Mouse (Mus musculus) small intestine, adult 2 months (tissue): ENCODE measurements around the gene Kcnv2. TPM values are rescaled to one million over a fixed set of nuclear protein-coding genes. Genes with fewer than 3 reads are reported as not detected.

ENCODE experiments used
- H3K27ac ChIP-seq: fragments of 200-500 bp; 2 replicates; pipeline ENCODE4 v1.5.1; 2012; ENCODE audit warnings: low read depth, low read length, control low read depth, inconsistent platforms; ENCODE audit not compliant: insufficient read depth
- H3K27me3 ChIP-seq: fragments of 200-500 bp; 2 replicates; pipeline ENCODE4 v1.6.1; 2012; ENCODE audit warnings: mild to moderate bottlenecking, moderate library complexity, low read length, inconsistent platforms; ENCODE audit not compliant: control insufficient read depth, insufficient read depth
- H3K36me3 ChIP-seq: fragments of 200-500 bp; 2 replicates; pipeline ENCODE4 v1.6.1; 2012; ENCODE audit warnings: mild to moderate bottlenecking, low read length, control low read depth, inconsistent platforms; ENCODE audit not compliant: control insufficient read depth, insufficient read depth
- H3K4me1 ChIP-seq: fragments of 200-500 bp; 2 replicates; pipeline ENCODE4 v1.6.1; 2012; ENCODE audit warnings: low read length, inconsistent platforms, mixed read lengths; ENCODE audit not compliant: control insufficient read depth, insufficient read depth, insufficient read length
- H3K4me3 ChIP-seq: fragments of 200-500 bp; 2 replicates; pipeline ENCODE4 v1.5.1; 2012; ENCODE audit warnings: low read depth, mild to moderate bottlenecking, control low read depth, inconsistent platforms, low read length, moderate library complexity
- CTCF ChIP-seq: fragments of 200-500 bp; IDR thresholded peaks from 2 replicates; pipeline ENCODE4 v1.5.1; 2012; ENCODE audit warnings: low read depth, mild to moderate bottlenecking, control low read depth, inconsistent platforms, low read length, moderate library complexity, mixed read lengths; ENCODE audit not compliant: insufficient replicate concordance, insufficient read length; ENCODE audit errors: extremely low read depth
- POLR2A ChIP-seq: fragments of 200-500 bp; IDR thresholded peaks from 2 replicates; pipeline ENCODE4 v1.6.1; 2012; ENCODE audit warnings: low read depth, mild to moderate bottlenecking, control low read depth, inconsistent platforms, low read length, moderate library complexity
- WGBS: fragments of 180-500 bp; shearing (Covaris S2); methylation state at CpG from one replicate; pipeline ENCODE4 v1.1.7; 2018; 5-methylcytosine and 5-hydroxymethylcytosine counted together
- polyA plus RNA-seq: library from polyadenylated mRNA; depleted of rRNA; stranded (reverse); fragments of >200 nt; gene quantifications from 2 replicates; pipeline ENCODE4 v1.2.3, GENCODE M21; 2012

Kcnv2 gene
- polyA plus RNA-seq, 1 experiment = 0.03 TPM

GRCm38 (mm10) chr19:27313080-27313413 lies 9.3 kb upstream of the Kcnv2 start:
- TF ChIP-seq CTCF (no peak), POLR2A (no peak)
- Histone ChIP-seq H3K27ac (no peak overlapping the region), H3K27me3 (no peaks in the 10 kb centered on the region), H3K4me3 (no peak overlapping the region), H3K36me3 (no peaks in the 10 kb centered on the region), H3K4me1 (peaks cover 3% of the 10 kb centered on the region; the same call in 1 of the 2 replicates)
- WGBS = 45% methylated on average over 3 of the region's 3 CpGs

- peak overlapping the region; percentile 35; the same call in 1 of the 2 replicates for H3K27ac ChIP-seq
- WGBS = 24% methylated on average over 10 of the region's 10 CpGs
- peaks cover 3% of the 10 kb centered on the region; the same call in 1 of the 2 replicates for H3K4me1 ChIP-seq
- H3K4me3 ChIP-seq = no peak overlapping the region
- no peak for TF ChIP-seq CTCF
- TF ChIP-seq POLR2A = no peak
- no peaks in the 10 kb centered on the region for H3K27me3 ChIP-seq
- no peaks in the 10 kb centered on the region for H3K36me3 ChIP-seq
These were observed 5.8 kb upstream of the Kcnv2 start for GRCm38 (mm10) chr19:27316313-27317258.

- WGBS = 30% methylated on average over 5 of the region's 5 CpGs
These were observed 5.1 kb upstream of the Kcnv2 start for GRCm38 (mm10) chr19:27317337-27317736.

GRCm38 (mm10) chr19:27322911-27323627 lies 681 bp downstream of the Kcnv2 start:
- no peak overlapping the region for H3K4me3 ChIP-seq
- no peaks in the 10 kb centered on the region for H3K4me1 ChIP-seq
- WGBS = 96% methylated on average over 42 of the region's 42 CpGs
- no peaks in the 10 kb centered on the region for H3K27me3 ChIP-seq
- no peak overlapping the region for H3K27ac ChIP-seq
- no peak for TF ChIP-seq POLR2A
- TF ChIP-seq CTCF = no peak
- no peaks in the 10 kb centered on the region for H3K36me3 ChIP-seq

More at GRCm38 (mm10) chr19:27317337-27317736, 5.1 kb upstream of the Kcnv2 start:
- Histone ChIP-seq H3K4me3 (no peak overlapping the region), H3K36me3 (no peaks in the 10 kb centered on the region), H3K4me1 (peaks cover 3% of the 10 kb centered on the region; the same call in 1 of the 2 replicates), H3K27me3 (no peaks in the 10 kb centered on the region), H3K27ac (no peak overlapping the region)
- TF ChIP-seq POLR2A (no peak), CTCF (no peak)

GRCm38 (mm10) chr19:27325558-27325957 lies 3.2 kb downstream of the Kcnv2 start:
- no peaks in the 10 kb centered on the region for H3K36me3 ChIP-seq
- no peaks in the 10 kb centered on the region for H3K4me1 ChIP-seq
- 34% methylated on average over 6 of the region's 6 CpGs for WGBS

GRCm38 (mm10) chr19:27327569-27327968 lies 5.2 kb downstream of the Kcnv2 start:
- TF ChIP-seq CTCF (no peak), POLR2A (no peak)
- Histone ChIP-seq H3K27ac (peak overlapping the region; percentile 63; the same call in 1 of the 2 replicates), H3K4me3 (no peak overlapping the region), H3K36me3 (no peaks in the 10 kb centered on the region), H3K27me3 (no peaks in the 10 kb centered on the region), H3K4me1 (no peaks in the 10 kb centered on the region)
- 74% methylated on average over 6 of the region's 6 CpGs for WGBS

More at GRCm38 (mm10) chr19:27325558-27325957, 3.2 kb downstream of the Kcnv2 start:
- Histone ChIP-seq H3K4me3 (no peak overlapping the region), H3K27ac (peak overlapping the region; percentile 44; the same call in 1 of the 2 replicates), H3K27me3 (no peaks in the 10 kb centered on the region)
- no peak for TF ChIP-seq CTCF
- no peak for TF ChIP-seq POLR2A

- no peaks in the 10 kb centered on the region for H3K36me3 ChIP-seq
- no peak overlapping the region for H3K4me3 ChIP-seq
- 72% methylated on average over 3 of the region's 3 CpGs for WGBS
- no peaks in the 10 kb centered on the region for H3K27me3 ChIP-seq
- H3K27ac ChIP-seq = no peak overlapping the region
- TF ChIP-seq POLR2A (no peak), CTCF (no peak)
- no peaks in the 10 kb centered on the region for H3K4me1 ChIP-seq
These were observed 5.8 kb downstream of the Kcnv2 start for GRCm38 (mm10) chr19:27328166-27328565.
